Mouse (Mus musculus) CD4-positive helper T cell, adult 2 months (primary cell): Measurements from ENCODE around the gene Castor1.

Experiments used
- DNase-seq: peaks from one replicate; pipeline ENCODE4 v3.0.0-alpha.2; 2012; ENCODE audit warnings: low read depth, missing footprints, low spot score

Gene Castor1

GRCm38 (mm10) chr11:4206563-4206962, 11.5 kb upstream of the Castor1 start:
- DNase-seq: peak; percentile 76

GRCm38 (mm10) chr11:4207655-4208054, 10.4 kb upstream of the Castor1 start:
- no peak for DNase-seq

GRCm38 (mm10) chr11:4209556-4209955, 8.5 kb upstream of the Castor1 start:
- DNase-seq: peak; percentile 27

- no peak for DNase-seq
Measured at GRCm38 (mm10) chr11:4210786-4211185, 7.2 kb upstream of the Castor1 start.

GRCm38 (mm10) chr11:4213107-4213506, 4.9 kb upstream of the Castor1 start:
- DNase-seq: no peak

- no peak for DNase-seq
Measured at GRCm38 (mm10) chr11:4214572-4214971, 3.5 kb upstream of the Castor1 start.

GRCm38 (mm10) chr11:4215061-4215460, 3.0 kb upstream of the Castor1 start:
- no peak for DNase-seq

GRCm38 (mm10) chr11:4216248-4217000, 1.6 kb upstream of the Castor1 start:
- DNase-seq: no peak

GRCm38 (mm10) chr11:4218637-4219036, 612 bp downstream of the Castor1 start:
- no peak for DNase-seq

GRCm38 (mm10) chr11:4219317-4219751, 1.3 kb downstream of the Castor1 start:
- peak; percentile 55 for DNase-seq

GRCm38 (mm10) chr11:4219908-4220307, 1.9 kb downstream of the Castor1 start:
- peak; percentile 36 for DNase-seq

- DNase-seq: peak; percentile 81
Measured at GRCm38 (mm10) chr11:4220443-4221400, 2.7 kb downstream of the Castor1 start.

- no peak for DNase-seq
Measured at GRCm38 (mm10) chr11:4222046-4222950, 4.3 kb downstream of the Castor1 start.

GRCm38 (mm10) chr11:4223393-4224188, 5.6 kb downstream of the Castor1 start:
- peak; percentile 55 for DNase-seq

- DNase-seq: no peak
Measured at GRCm38 (mm10) chr11:4224223-4224622, 6.2 kb downstream of the Castor1 start.

GRCm38 (mm10) chr11:4226569-4227325, 8.7 kb downstream of the Castor1 start:
- DNase-seq: no peak

- no peak for DNase-seq
Measured at GRCm38 (mm10) chr11:4228463-4228862, 10.4 kb downstream of the Castor1 start.

- DNase-seq: no peak
Measured at GRCm38 (mm10) chr11:4229841-4230240, 11.8 kb downstream of the Castor1 start.

GRCm38 (mm10) chr11:4231435-4231834, 13.4 kb downstream of the Castor1 start:
- DNase-seq: no peak

GRCm38 (mm10) chr11:4232644-4233043, 14.6 kb downstream of the Castor1 start:
- DNase-seq: no peak
